Mouse (Mus musculus): Measurements from ENCODE around the gene Fgd4.

GRCm38 (mm10) chr16:16645148-16645547, 44.8 kb upstream of the Fgd4 start:
- TF ChIP-seq FOSL1 (IDR thresholded peaks at IDR 0.05; ENCODE audit: insufficient read depth, low read length, poor library complexity, severe bottlenecking): no peak
- no peak for TF ChIP-seq MAX (IDR thresholded peaks at IDR 0.05)
- no peak for TF ChIP-seq USF1 (IDR thresholded peaks at IDR 0.05; ENCODE audit: low read depth)

All from C2C12 (cell line).